Mouse (Mus musculus) layer of hippocampus, postnatal 10 days (tissue): ENCODE data around the gene Gpr55. TPM values are rescaled to one million over a fixed set of nuclear protein-coding genes. Genes with fewer than 3 reads are reported as not detected.
"Not testable (repeated sequence)": the region's sequence is repeated elsewhere in the genome, so short reads cannot be mapped to it uniquely, and the experiment has no call there.

Experiments
- DNase-seq, 2 experiments: peaks; one replicate each; pipeline ENCODE4 v3.0.0; 2021; ENCODE audit warnings: low spot score in 2 of 2
- long read RNA-seq: library from polyadenylated mRNA; stranded (forward); transcript quantifications from one replicate; pipeline ENCODE4 v2.0.0, GENCODE M21; 2023
- total RNA-seq, 2 experiments: library from RNA; stranded (reverse); gene quantifications; 2 replicates each; pipeline ENCODE4 v1.2.3; 2021

Gene Gpr55
- total RNA-seq = under 1 TPM; 0.09 to 0.16 TPM
- long read RNA-seq = 0 reads

- DNase-seq = no peak
Observed at GRCm38 (mm10) chr1:85960873-85961272, at the start of gene Gpr55. TSS of gene Gpr55 (minus strand) at chr1:85961007.

DNA sequence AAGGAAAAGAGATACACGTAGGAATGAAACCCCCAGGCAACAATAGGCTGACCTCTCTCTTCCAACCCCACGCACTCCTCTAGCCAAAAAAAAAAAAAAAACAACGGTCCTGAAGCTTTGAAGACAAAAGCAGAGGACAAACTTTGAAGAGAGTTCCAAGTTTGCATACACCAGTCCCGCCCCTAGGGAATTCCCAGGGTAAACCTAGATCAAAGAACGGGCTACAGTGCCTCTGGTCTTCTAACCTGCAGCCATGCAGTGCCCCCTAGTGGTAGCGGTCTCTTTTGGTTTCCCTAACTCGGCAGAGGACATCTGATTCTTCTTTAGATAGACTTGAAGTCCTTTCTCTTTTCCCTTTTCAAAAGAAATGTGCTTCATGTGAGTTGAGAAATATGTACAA, 47.0 kb upstream of the Gpr55 start:
- DNase-seq = peak; percentile 96

DNA sequence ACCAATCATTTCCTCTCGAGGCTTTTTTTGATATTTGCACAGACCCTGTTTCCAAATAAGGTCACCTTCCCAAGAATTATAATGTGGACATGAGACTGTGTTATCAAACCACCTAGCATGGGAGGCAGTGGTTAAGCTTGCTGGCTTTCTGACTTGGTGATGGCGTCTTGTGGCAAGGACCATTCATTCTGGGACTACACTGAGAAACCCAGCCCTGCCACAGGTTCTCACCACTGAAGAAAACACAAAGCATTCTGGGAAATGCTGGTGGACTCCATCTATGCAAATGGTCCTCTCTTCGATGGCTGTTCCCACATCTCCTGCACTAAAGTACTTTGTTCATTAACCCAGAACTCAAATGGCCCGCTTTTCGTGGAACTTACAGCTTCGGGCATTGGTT, 45.2 kb upstream of the Gpr55 start:
- no peak for DNase-seq

DNA sequence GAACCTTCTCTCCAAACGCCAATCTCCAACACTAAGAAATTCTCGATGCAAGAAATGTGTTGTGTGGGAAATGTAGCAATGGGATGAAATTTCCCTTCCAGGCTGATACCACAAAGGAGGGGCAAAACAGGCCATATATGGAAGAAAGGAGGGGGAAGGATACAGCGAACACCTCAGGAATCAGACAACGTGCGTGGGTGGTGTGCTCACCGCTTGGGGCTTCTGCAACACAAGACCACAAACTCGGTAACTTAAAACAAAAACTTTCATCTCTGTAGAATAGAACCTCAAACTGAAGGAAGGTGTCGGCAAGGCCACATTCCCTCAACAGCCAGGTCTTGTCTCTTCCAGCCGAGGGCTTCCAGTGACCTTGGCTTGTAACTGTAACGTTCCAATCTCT, 44.7 kb upstream of the Gpr55 start:
- no peak for DNase-seq

DNA sequence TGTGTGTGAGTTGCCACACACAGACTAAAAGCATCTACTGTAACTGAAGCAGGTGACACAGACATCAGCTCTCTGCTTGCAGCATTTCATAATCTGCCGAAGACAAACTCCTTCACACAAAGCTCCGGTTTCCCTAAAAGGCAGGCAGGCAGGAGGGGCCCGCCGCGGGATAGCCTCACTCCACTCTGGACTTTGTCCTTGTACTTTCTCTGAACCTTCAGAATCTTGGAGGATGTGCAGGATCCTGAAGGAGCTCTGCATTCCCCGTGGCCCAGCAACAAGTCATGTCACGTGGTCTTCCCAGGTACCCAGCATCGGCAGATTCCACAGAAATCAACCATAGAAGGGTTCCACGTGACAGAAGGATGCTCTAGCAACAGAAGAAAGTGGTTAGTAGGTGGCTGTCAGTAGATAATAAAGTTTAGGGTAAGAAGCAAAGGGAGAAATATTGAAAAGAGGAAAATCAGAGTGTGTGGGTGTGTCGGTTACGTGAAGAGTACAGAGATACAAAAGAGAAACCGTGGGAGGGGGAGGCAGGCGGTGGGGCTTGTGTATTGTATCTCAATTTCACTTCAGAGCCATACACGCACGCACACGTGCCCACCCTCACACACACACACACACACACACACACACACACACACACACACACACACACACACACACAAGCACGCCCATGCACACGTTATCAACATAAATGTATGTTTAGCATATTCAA, 39.2 kb upstream of the Gpr55 start:
- DNase-seq = no peak

DNA sequence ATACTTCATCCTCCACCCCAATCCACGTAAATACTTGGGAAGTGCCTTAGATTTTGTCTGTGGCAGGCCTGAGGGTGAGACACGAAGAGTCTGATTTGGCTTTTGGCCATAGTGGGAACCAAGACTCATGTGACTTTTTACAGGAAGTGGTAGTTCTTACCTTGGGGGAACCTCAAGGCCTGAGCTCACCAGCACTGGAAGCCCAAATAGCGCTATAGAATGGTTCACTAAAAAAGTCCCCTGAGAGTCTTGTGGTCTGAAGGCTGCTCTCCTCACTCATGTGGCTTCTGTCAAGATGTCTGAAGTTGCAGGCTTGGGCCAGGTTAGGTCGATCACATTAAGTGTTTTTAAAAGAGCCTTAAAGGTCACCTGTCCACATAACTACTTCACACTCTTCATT, 37.2 kb upstream of the Gpr55 start:
- no peak for DNase-seq

DNA sequence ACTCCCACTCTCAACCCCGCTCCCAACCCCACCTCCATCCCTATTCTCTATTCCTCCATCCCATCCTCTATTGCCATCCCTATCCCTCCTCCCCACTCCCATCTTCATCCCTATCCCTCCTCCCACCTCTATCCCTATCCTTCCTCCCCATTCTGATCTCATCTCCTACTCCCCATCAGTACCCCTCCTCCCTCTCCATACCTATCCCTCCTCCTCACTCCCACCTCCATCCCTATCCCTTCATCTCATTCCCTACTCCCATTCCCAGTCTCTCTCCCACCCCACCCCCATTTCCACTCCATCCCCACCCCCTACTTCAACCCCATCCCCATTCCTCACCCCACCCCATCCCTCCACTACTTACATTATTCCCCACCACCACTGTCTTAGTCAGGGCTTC, 36.4 kb upstream of the Gpr55 start:
- DNase-seq = no peak

DNA sequence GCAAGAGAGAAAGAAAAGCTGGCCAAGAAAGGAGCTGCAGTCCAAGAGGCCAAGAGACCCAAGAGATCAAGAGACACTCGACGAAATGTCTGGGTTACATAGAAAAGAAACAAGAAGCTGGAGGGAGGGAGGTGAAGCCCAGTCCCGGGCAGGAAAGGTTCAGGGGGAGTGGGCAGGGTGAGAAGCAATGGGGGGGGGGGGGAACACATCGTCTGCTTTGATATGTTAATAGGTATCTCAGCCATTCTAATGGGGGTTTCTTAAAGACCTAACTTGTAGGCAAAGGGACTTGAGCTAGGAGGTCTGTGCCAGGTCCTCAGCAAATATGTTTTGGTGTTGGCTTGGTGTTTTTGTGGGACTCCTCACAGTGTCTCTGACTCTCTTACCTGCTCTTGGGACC, 32.7 kb upstream of the Gpr55 start:
- DNase-seq = no peak

GRCm38 (mm10) chr1:85992175-85992574, 31.4 kb upstream of the Gpr55 start:
- DNase-seq = no peak

- not testable (repeated sequence) for DNase-seq
Observed at GRCm38 (mm10) chr1:85988882-85989281, 28.1 kb upstream of the Gpr55 start.

GRCm38 (mm10) chr1:85988351-85988750, 27.5 kb upstream of the Gpr55 start:
- DNase-seq = no peak

- DNase-seq = no peak
Observed at GRCm38 (mm10) chr1:85985784-85986183, 25.0 kb upstream of the Gpr55 start.

- peak in 1 of 2 experiments; percentile 22 for DNase-seq
Observed at GRCm38 (mm10) chr1:85981738-85982357, 21.0 kb upstream of the Gpr55 start.

GRCm38 (mm10) chr1:85977709-85978108, 16.9 kb upstream of the Gpr55 start:
- no peak for DNase-seq

- DNase-seq = no peak
Observed at GRCm38 (mm10) chr1:85973468-85973877, 12.7 kb upstream of the Gpr55 start.

DNA sequence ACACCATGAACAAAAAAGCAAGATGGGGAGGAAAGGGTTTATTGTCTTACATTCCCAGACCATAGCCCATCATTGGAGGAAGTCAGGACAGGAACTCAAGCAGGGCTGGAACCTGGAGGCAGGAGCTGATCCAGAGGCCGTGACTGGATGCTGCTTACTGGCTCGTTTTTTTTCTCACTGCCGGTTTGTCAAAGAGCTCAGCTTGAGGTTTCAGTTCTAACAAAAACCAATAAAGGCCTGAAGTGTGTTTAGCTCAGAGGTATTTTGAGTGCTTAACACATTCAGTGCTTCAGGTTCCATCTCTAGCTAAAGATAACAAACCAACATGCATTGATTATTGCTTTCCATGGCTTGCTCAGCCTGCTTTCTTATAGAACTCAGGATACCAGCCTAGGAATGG, 11.5 kb upstream of the Gpr55 start:
- no peak for DNase-seq

- DNase-seq = no peak
Observed at GRCm38 (mm10) chr1:85971070-85971469, 10.3 kb upstream of the Gpr55 start.

DNA sequence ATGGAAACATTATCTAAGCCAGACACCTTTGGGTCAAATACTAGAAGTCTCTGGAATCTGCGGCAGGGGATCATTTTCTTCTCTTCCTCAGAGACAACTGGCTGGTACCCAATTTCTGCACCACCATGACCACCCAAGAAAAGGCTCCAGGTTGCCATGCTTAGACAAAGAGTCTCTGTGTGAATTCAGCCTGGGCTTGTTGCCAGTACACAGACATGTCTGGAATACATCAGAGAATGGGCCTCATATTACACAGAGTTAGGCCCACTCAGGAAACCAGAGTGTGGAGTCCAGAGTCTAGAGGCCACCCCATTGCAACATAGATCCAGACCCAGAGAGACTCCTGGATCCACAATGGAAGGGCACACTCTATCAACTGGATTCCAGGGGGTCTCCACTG, 8.7 kb upstream of the Gpr55 start:
- peak; percentile 63 to 68 for DNase-seq

DNA sequence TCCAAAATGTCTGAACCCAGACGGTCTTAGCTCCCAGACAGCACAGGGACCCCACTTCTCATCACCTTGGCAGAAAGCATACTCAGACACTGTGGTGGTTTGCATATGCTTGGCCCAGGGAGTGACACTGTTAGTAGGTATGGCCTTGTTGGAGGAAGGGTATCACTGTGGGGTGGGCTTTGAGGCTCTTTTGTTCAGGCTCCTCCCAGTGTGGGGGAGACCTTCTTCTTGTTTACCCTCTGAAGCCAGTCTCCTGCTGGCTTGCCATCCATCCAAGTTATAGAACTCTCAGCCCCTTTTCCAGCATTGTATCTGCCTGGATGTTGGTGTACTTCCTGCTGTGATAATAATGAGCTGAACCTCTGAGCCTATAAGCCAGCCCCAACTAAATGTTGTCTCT, 8.3 kb upstream of the Gpr55 start:
- no peak for DNase-seq

DNA sequence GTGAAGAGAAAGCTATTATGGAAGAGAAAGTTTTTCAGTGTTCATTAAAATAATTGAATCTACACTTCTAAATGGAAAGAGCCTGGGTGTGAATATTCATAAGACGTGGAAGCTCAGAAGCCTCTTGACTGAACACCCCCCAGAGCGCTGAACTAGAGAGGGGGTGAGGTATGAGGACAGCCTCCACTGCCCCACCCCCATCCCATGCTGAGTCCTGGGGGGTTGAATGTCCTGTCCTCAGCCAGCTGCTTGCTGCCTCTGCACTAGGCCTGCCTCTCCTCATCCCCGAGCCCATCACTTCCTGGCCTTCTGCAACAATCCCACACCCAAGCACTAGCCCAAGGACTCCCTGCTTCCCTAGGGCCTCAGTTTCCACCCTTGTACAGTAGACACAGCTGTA, 5.0 kb upstream of the Gpr55 start:
- DNase-seq = no peak

DNA sequence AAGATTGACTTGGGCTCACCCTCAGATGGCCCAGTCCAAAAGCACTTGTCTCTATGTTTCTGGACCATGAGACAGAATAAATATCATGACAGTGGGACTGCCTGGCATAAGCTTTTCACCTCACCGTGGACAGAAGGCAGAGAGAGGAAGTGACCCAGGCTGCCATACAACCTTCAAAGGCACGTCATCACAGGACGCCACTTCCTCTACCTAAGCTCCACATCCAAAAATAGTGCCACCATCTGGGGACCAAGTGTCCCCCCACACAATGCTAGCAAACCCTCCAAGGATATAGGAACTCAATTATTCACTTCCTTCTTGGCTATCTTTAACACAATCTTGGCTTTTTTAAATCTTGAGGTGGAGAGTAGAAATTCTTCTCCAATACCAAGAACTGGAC, 1.3 kb upstream of the Gpr55 start:
- no peak for DNase-seq

DNA sequence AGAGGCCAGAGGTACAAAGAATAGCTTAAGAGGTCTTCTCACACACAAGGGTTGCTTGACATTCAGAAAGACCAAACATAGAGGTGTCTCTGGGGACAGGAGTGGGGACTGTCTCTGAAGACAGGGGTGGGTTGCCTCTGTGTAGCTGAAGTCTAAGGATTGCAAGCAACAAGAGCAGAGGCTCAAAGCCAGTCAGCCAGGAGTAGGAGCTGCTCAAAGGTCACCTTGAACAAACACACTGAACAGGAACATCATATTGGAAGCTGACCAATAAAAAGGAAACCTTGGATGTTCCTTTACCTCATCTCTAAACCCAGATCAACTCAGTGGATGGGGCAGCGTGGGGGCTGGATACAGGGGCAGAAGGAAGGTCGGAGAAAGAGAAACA, 924 bp downstream of the Gpr55 start:
- no peak for DNase-seq
